ENCODE assay signal across 13 mouse cellular contexts in genomic region chr8:107444626-107445025, GRCm38 (mm10). TPM values are rescaled to one million over a fixed set of nuclear protein-coding genes. Genes with fewer than 3 reads are reported as not detected.
DNase-seq lines count a peak whose midpoint lies in the region; ATAC-seq and TF ChIP-seq lines count a peak whose summit lies in the region.
"Had no signal": no experiment of that assay in that cellular context is flagged by ENCODE, and none has a peak within 500 bp of the region (broad histone marks: within the 10 kb centered on the region; RNA-seq: fewer than 3 reads in every experiment).

No protein-coding gene starts in this region.

- intact Hi-C loops in gastrocnemius, postnatal 14 days (cut with DNase I; ENCODE audit: low total_unique reads) = no loop called here

- no peak for ATAC-seq in intestine, embryonic 14.5 days (replicated peaks; ENCODE audit: low FRiP score, low TSS enrichment, low read depth)
- ATAC-seq in intestine, postnatal 0 days = no peak
- ATAC-seq in intestine, embryonic 16.5 days = no peak
- ATAC-seq: hindbrain, postnatal 0 days had no signal

- H3K4me2 ChIP-seq in intestine, embryonic 14.5 days (ENCODE audit: low read length) = no peak overlapping the region
- H3K4me2 ChIP-seq in intestine, postnatal 0 days (replicated peaks; ENCODE audit: low read depth) = no peak overlapping the region
- H3K4me2 ChIP-seq in intestine, embryonic 16.5 days (ENCODE audit: low read depth, low read length) = no peak overlapping the region
- H3K4me2 ChIP-seq: limb, embryonic 12.5 days; neural tube, embryonic 15.5 days had no signal

- no peak for TF ChIP-seq CTCF in intestine, postnatal 0 days (IDR thresholded peaks at IDR 0.05; ENCODE audit: low read depth)

- H3K36me3 ChIP-seq in intestine, embryonic 14.5 days (ENCODE audit: control insufficient read depth, insufficient read depth, low read length) = no peaks in the 10 kb centered on the region
- no peaks in the 10 kb centered on the region for H3K36me3 ChIP-seq in intestine, postnatal 0 days (ENCODE audit: control insufficient read depth, insufficient read depth)
- H3K36me3 ChIP-seq in intestine, embryonic 16.5 days (ENCODE audit: control insufficient read depth, insufficient read depth, low read length) = no peaks in the 10 kb centered on the region
- H3K36me3 ChIP-seq: neural tube, embryonic 15.5 days had no signal

- peak overlapping the region; percentile 78 for H3K27ac ChIP-seq in intestine, embryonic 14.5 days (ENCODE audit: low read depth)
- H3K27ac ChIP-seq in intestine, postnatal 0 days (ENCODE audit: low read depth, low read length) = no peak overlapping the region; the same call in 1 of the 2 replicates
- H3K27ac ChIP-seq in intestine, embryonic 16.5 days (ENCODE audit: low read length) = 0 out of 2 replicates have a peak overlapping the region, but pooled peaks have one; percentile 9
- H3K27ac ChIP-seq: forebrain, embryonic 10.5 days; hindbrain, postnatal 0 days; limb, embryonic 12.5 days; neural tube, embryonic 15.5 days had no signal

- peaks cover 9% of the 10 kb centered on the region for H3K4me1 ChIP-seq in intestine, embryonic 14.5 days (replicated peaks; ENCODE audit: control insufficient read depth, insufficient read depth, low read length)
- H3K4me1 ChIP-seq in intestine, postnatal 0 days (replicated peaks; ENCODE audit: control insufficient read depth, insufficient read depth, low read length) = no peaks in the 10 kb centered on the region
- peaks cover 14% of the 10 kb centered on the region; the same call in 1 of the 2 replicates for H3K4me1 ChIP-seq in intestine, embryonic 16.5 days (ENCODE audit: control insufficient read depth, insufficient read depth, low read length)
- H3K4me1 ChIP-seq: neural tube, embryonic 15.5 days had no signal

- H3K9ac ChIP-seq in intestine, embryonic 14.5 days (ENCODE audit: low read length) = no peak overlapping the region
- H3K9ac ChIP-seq in intestine, postnatal 0 days (ENCODE audit: low read depth, low read length) = no peak overlapping the region
- H3K9ac ChIP-seq in intestine, embryonic 16.5 days (ENCODE audit: low read depth, low read length) = no peak overlapping the region
- H3K9ac ChIP-seq: limb, embryonic 12.5 days; neural tube, embryonic 15.5 days had no signal

- H3K9me3 ChIP-seq in intestine, embryonic 14.5 days (ENCODE audit: control insufficient read depth, low read length) = no peaks in the 10 kb centered on the region
- no peaks in the 10 kb centered on the region for H3K9me3 ChIP-seq in intestine, postnatal 0 days (ENCODE audit: control insufficient read depth)
- H3K9me3 ChIP-seq in intestine, embryonic 16.5 days (ENCODE audit: control insufficient read depth, low read length) = no peaks in the 10 kb centered on the region
- H3K9me3 ChIP-seq: forebrain, embryonic 10.5 days; limb, embryonic 12.5 days; neural tube, embryonic 15.5 days had no signal

- WGBS in intestine, embryonic 14.5 days = 68% methylated on average over 3 of the region's 3 CpGs
- 73% methylated on average over 3 of the region's 3 CpGs for WGBS in intestine, postnatal 0 days
- 59% methylated on average over 3 of the region's 3 CpGs for WGBS in intestine, embryonic 16.5 days

- H3K4me3 ChIP-seq in intestine, embryonic 14.5 days (ENCODE audit: low read depth, low read length) = no peak overlapping the region
- H3K4me3 ChIP-seq in intestine, postnatal 0 days (ENCODE audit: low read depth, low read length) = no peak overlapping the region
- H3K4me3 ChIP-seq in intestine, embryonic 16.5 days (ENCODE audit: low read length) = no peak overlapping the region
- H3K4me3 ChIP-seq: forebrain, embryonic 10.5 days; limb, embryonic 12.5 days; neural tube, embryonic 15.5 days had no signal

- no peak for DNase-seq in intestine, embryonic 14.5 days (ENCODE audit: low spot score)
- DNase-seq in adipocyte (ENCODE audit: low spot score) = peak; percentile 53
- DNase-seq in gastrocnemius, postnatal 14 days = peak; percentile 26
- DNase-seq in left cerebral cortex, adult 8-10 months (ENCODE audit: low spot score in 2 of 2) = no peak
- DNase-seq in adrenal gland, postnatal 36 days = no peak
- DNase-seq: cerebellum, adult 8-10 months; thymus, postnatal 25 days had no signal

- no peaks in the 10 kb centered on the region for H3K27me3 ChIP-seq in intestine, embryonic 14.5 days (replicated peaks; ENCODE audit: control insufficient read depth, insufficient read depth, low read length)
- no peaks in the 10 kb centered on the region for H3K27me3 ChIP-seq in intestine, postnatal 0 days (replicated peaks; ENCODE audit: control insufficient read depth, insufficient read depth, low read length)
- no peaks in the 10 kb centered on the region for H3K27me3 ChIP-seq in intestine, embryonic 16.5 days (replicated peaks; ENCODE audit: control insufficient read depth, insufficient read depth, low read length)
- H3K27me3 ChIP-seq: limb, embryonic 12.5 days; neural tube, embryonic 15.5 days had no signal

RNA-seq across cellular contexts. Expression of gene Wwp2, which starts 8.5 kb away (rescaled TPM):
- polyA plus RNA-seq in intestine, embryonic 14.5 days (2014; fragmentation: Nextera tagmentation; extraction: Ambion mirVana) = 40.4 and 43.6 TPM in 2 replicates
- 34.9 and 37.4 TPM in 2 replicates for polyA plus RNA-seq in intestine, postnatal 0 days (2015; fragmentation: Nextera tagmentation; extraction: Ambion mirVana)
- total RNA-seq in gastrocnemius, postnatal 14 days (2021) = 10 to 100 TPM; 13.1 to 13.9 TPM
- polyA plus RNA-seq in intestine, embryonic 16.5 days (2015; fragmentation: Nextera tagmentation; extraction: Ambion mirVana) = 41.6 and 42.0 TPM in 2 replicates
- 10 to 100 TPM; 43.6 to 51.3 (median 44.5) TPM for total RNA-seq in left cerebral cortex, adult 8-10 months (2022)
- 10 to 100 TPM; 32.3 to 43.3 TPM for total RNA-seq in adrenal gland, postnatal 36 days (2021)

RNA-seq across cellular contexts. Expression of gene Nob1, which starts 19.8 kb away (rescaled TPM):
- polyA plus RNA-seq in intestine, embryonic 14.5 days (2014; fragmentation: Nextera tagmentation; extraction: Ambion mirVana) = 66.2 and 82.6 TPM in 2 replicates
- 22.3 and 24.6 TPM in 2 replicates for polyA plus RNA-seq in intestine, postnatal 0 days (2015; fragmentation: Nextera tagmentation; extraction: Ambion mirVana)
- 10 to 100 TPM; 17.4 to 18.6 TPM for total RNA-seq in gastrocnemius, postnatal 14 days (2021)
- polyA plus RNA-seq in intestine, embryonic 16.5 days (2015; fragmentation: Nextera tagmentation; extraction: Ambion mirVana) = 68.2 and 73.5 TPM in 2 replicates
- total RNA-seq in left cerebral cortex, adult 8-10 months (2022) = 10 to 100 TPM; 34.9 to 38.7 (median 36.6) TPM
- 10 to 100 TPM; 28.5 to 35.5 TPM for total RNA-seq in adrenal gland, postnatal 36 days (2021)

RNA-seq across cellular contexts. Expression of gene Nqo1, which starts 41.6 kb away (rescaled TPM):
- polyA plus RNA-seq in intestine, embryonic 14.5 days (2014; fragmentation: Nextera tagmentation; extraction: Ambion mirVana) = 8.9 and 10.6 TPM in 2 replicates
- 30.6 and 34.1 TPM in 2 replicates for polyA plus RNA-seq in intestine, postnatal 0 days (2015; fragmentation: Nextera tagmentation; extraction: Ambion mirVana)
- total RNA-seq in gastrocnemius, postnatal 14 days (2021) = 1 to 10 TPM; 3.9 to 4.5 TPM
- polyA plus RNA-seq in intestine, embryonic 16.5 days (2015; fragmentation: Nextera tagmentation; extraction: Ambion mirVana) = 17.1 and 17.5 TPM in 2 replicates
- 1 to 10 TPM; 5.2 to 7.8 (median 6.7) TPM for total RNA-seq in left cerebral cortex, adult 8-10 months (2022)
- total RNA-seq in adrenal gland, postnatal 36 days (2021) = 1 to 10 TPM; 4.5 to 6.1 TPM

Comparison
In these comparisons a context has a peak if more than half of its experiments do, and no peak if none do; other contexts are left out.
1. DNase-seq: peak in adipocyte (single experiment) and gastrocnemius, postnatal 14 days (single experiment); none in intestine, embryonic 14.5 days (single experiment), left cerebral cortex, adult 8-10 months (0 of 2) and adrenal gland, postnatal 36 days (0 of 2).